Mouse (Mus musculus) myocyte (in vitro differentiated cells): ENCODE measurements at regions not wholly inside any gene's neighbourhood (a gene's known extent, or its start where the extent isn't known, plus 50 kb on each side); places are given as distances from the start of the nearest gene placed in this dataset.

Experiments
- MAX ChIP-seq: IDR thresholded peaks from one replicate; pipeline ENCODE4 v1.6.1; 2011; ENCODE audit warnings: low read depth, mild to moderate bottlenecking, control low read depth
- POLR2A ChIP-seq: IDR thresholded peaks from one replicate; pipeline ENCODE4 v1.6.1; 2011; ENCODE audit warnings: low read depth, mild to moderate bottlenecking, control low read depth, moderate library complexity; ENCODE audit not compliant: insufficient read length
- USF1 ChIP-seq: IDR thresholded peaks from one replicate; pipeline ENCODE4 v1.6.1; 2011; ENCODE audit warnings: low read depth, mild to moderate bottlenecking, control low read depth, moderate library complexity

DNA sequence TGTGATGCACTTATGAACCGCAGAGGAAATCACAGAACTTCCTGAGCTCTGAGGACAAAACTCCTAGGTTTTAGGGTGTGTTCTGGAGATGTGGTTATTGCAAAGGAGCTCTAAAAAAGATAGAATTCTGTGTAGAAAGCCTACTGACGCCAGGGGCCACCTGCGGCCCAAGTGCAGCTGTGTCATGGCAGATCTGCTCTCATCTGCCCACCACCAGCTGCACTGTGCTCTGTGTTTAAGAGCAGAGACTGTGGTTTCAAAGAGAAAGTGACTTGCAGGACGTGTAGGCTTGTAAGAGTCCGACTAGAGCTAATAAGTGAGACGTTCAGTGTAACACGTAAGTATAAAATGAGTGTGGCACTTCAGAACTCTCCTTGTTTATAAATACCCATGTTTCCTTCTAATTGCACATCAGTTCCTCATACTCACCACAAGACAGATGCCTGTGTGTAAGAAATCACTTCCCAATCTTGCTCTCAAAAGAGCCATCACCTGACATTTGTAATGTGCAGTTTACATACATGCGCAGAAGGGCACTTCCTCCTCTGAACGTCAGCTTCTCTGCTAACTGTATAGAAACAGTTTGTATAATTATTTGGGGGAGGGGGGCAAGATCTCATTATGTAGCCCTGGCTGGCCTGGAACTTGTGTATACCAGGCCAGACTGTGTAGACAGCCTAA is 411.1 kb downstream of the Zfp704 start:
- no peak for TF ChIP-seq USF1
- no peak for TF ChIP-seq POLR2A
- TF ChIP-seq MAX, result no peak
